Mouse (Mus musculus): ENCODE measurements around the gene Rhoh.

Rhoh gene

DNA sequence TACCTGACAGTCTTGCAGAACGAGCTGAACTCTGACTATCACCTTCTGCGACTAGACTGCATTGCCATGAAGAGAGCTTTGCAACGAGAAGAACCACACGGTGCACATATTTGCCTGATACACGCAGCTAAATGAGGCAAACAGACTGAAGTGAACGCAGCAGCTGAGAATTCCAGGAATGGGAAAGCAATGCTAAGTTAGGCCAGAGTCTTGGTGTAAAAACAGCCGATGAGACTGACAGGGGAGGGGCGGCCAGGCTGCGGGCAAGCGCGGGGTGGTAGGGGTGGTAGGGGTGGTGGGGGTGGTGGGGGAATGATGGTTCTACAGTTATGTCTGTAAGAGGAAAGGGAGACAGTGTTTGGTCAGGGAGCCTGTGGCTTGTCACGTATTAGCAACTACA is 2.1 kb upstream of the Rhoh start:
- in situ Hi-C loops (cut with MboI, MseI): no loop called here

DNA sequence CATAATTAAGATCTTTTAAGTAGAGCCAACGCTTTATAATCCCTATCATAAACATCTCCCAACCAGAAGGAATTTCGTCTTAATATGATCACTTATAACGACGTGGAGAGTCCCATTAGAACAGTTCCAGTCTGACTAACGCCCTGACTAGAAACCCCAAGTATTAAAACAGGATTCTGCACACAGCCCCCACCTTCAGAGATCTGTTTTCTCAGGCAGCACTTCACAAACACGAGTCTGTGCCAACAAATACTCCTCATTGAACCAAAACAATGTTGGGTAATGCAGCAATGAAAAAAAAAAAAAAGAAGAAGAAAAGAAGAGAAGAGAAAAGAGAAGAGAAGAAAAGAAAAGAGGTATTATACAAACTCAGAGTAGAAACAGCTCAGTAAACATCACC is 1.6 kb upstream of the Rhoh start:
- in situ Hi-C loops (cut with MboI, MseI): no loop called here

GRCm38 (mm10) chr5:65860281-65861000 is 572 bp upstream of the Rhoh start:
- in situ Hi-C loops (cut with MboI, MseI): no loop called here

DNA sequence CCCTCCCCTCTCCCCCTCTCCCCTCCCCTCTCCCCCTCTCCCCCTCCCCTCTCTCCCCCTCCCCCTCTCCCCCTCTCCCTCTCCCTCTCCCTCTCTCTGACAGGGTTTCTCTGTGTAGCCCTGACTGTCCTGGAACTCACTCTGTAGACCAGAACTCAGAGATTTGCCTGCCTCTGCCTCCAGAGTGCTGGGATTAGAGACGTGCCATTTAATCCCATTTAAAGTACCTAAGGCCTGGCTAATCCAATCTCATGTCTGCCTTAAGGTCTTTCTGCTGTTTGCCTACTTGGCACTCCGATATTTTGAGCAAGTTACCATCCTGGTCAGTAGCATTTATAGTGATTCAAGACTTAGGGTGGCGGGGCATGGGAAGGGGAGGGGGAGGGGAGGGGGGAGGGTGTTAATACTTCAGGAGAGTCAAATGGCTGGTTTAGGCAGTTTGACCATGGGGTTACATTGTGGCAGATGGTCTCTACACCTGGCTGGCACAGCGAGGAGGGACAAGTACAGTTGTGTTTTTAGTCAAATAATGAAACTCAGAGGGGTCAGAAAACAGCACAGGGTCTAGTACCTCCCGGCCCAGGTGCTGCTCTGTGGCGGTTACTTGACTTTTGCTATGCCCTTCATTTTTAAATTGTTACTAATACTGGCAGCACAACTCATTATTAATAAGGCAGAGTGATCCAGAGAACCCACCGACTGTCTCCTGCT is 1.4 kb downstream of the Rhoh start:
- in situ Hi-C loops (cut with MboI, MseI): no loop called here

- in situ Hi-C loops (cut with MboI, MseI): no loop called here
Measured at GRCm38 (mm10) chr5:65863349-65863749, 2.3 kb downstream of the Rhoh start.

DNA sequence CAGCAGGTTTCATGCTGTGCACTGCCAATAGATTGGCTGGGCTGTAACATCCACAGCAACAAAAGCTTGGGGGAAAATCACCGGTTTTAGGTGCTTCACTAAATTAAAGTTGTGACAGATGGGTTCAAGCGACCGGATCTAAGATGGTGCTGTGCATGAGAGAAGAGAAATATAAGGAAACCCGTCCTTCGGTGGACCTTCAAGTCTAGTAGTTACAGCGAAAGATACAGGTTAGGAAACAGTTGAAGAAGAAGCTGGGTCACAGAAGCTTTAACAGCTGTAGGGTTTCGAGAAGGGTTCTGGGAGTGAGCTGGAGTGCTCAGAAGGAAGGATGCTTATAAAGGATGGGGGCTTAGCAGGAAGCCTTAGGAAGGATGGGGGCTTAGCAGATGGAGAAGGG is 3.5 kb downstream of the Rhoh start:
- in situ Hi-C loops (cut with MboI, MseI): no loop called here

DNA sequence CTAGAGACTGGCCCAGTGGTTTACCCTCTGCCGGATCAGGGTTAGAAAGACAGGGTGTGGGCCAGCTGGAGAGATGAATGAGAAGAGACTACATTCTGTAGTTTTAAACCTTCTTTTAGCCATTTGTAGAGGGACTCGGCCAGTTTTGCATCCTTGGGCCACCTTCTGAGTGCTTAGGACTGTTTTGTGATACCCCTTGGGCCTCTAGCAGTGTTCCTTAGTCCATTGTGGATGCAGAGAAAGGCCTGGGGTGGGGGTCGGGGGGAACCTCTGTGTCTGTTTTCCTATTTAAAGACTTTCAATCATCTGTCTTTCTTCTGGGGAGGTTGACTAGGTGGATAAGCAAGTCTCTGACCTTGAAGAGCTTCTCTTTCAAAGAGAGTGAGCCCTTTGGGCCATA is 3.9 kb downstream of the Rhoh start:
- in situ Hi-C loops (cut with MboI, MseI): no loop called here

- in situ Hi-C loops (cut with MboI, MseI): no loop called here
Measured at GRCm38 (mm10) chr5:65866591-65866990, 5.6 kb downstream of the Rhoh start.

DNA sequence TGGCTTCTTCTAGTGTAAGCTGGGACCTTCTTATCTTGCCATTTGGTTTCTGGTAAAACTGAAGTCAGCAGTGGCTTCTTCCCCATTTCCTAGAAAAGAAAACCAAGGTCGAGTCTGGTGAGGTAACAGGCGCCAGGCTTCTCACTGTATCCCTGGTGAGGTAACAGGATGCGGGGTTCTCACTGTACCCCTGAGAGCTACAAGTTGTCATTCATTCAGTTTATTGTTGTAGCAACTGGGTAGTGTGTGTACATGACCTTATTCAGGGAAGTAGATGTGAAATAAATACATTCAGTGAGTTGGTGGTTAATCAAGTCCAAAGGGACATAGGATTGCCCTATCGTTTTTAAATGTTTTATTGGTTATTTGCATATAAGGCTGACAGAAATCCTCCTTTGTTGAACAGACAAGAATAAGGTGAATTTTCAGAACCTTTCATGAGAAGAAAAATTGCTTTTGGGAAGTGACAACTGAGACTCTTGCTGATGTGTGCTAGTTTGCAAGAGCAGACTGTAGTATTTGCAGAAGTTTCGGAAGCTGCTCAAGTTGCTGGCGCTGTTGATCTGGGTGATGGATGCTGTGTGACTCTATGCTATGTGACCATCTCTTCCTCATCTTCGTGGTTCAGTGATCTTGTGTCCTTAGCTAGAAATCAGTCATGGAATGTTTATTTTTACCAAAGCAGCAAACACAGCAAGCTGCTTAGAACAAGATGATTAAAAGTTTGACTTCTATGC is 6.5 kb downstream of the Rhoh start:
- in situ Hi-C loops (cut with MboI, MseI): no loop called here

GRCm38 (mm10) chr5:65868419-65868818 is 7.4 kb downstream of the Rhoh start:
- in situ Hi-C loops (cut with MboI, MseI): no loop called here

DNA sequence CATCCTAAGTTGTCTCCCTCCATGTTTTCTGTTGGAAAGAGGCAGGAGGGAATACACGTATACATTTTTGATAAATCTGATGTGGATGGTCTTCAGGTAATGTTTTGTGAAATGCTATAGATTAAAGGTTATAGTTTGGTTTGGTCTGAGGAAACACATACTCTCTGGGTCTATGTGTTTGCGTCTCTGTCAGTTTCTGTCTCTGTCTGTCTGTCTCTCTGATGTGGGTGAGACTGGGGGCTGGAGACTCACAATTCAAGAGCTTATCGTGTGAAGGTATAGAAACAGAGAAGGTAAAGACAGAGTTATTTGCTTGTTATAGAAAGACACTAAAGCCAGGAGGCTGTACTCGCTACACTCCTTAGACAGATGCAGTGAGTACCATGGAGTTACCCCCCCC is 8.6 kb downstream of the Rhoh start:
- in situ Hi-C loops (cut with MboI, MseI): no loop called here

DNA sequence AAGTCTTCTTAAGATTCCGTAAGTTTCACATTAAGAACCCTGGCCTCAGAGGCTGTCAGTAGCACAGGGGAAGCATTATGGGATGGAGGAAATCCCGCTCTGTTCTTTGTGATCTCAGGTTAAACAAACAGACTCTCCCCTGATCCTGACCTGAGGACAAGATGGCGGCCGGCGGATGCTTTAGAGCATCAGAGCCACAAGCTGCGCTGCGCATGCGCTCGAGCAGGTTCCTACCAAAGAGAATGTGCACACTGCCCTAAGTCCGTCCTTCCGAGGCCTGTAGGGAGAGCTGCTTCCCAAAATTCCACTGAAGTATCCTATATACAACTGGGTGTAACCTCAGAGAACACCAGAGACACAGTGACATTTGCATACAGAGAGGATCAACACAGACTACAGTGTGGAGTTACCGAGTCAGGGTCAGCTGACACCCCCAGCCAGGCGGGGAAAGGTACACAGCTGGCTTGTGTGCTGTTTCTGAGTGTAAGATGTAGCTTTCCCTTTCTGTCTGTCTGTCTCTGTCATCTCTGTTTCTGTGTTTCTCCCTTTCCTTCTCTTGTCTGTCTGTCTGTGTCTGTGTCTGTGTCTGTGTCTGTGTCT is 10.4 kb downstream of the Rhoh start:
- in situ Hi-C loops (cut with MboI, MseI): no loop called here

GRCm38 (mm10) chr5:65873212-65873611 is 12.2 kb downstream of the Rhoh start:
- in situ Hi-C loops (cut with MboI, MseI): no loop called here

- in situ Hi-C loops (cut with MboI, MseI): no loop called here
Measured at GRCm38 (mm10) chr5:65875269-65875668, 14.3 kb downstream of the Rhoh start.

GRCm38 (mm10) chr5:65878367-65878766 is 17.4 kb downstream of the Rhoh start:
- in situ Hi-C loops (cut with MboI, MseI): no loop called here

- in situ Hi-C loops (cut with MboI, MseI): loop anchor here in 1 of 2 experiments (10.0 kb wide), 1 partner anchor 1764 kb away; no protein-coding TSS in a partner anchor
Measured at GRCm38 (mm10) chr5:65881254-65881653, 20.2 kb downstream of the Rhoh start.

DNA sequence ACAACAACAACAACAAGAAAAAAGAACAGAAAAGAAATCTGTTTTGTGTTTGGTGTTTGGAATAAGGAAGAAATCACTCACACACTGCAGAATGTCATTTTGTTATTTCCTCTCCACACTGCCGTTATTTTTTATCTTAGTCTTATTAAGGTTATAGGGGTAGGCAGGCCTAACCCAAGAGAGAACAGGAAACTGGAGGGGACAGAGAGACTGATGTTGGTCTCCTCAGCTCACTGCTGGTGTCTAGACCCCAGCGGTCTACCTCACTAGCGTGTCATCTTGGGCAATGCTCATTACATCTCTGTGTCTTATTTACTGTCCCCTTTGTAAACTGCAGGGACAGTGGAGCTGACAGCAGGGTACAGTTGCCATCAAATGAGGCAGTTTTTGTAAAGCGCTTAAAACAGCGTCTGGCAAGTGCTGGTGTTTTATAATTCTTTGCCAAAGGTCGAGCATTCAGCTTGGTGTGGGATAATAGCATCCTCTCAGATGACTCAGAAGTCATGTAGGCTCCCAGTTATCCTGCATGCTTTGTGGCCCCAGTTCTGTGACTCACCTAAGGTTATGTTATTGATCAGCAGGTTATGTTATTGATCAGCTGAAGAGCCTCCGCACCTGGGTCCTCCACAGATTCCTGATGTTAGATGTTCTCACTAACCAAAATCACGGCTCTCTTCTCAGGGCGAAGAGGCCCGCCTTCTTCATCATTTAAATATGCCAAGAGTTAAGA is 21.6 kb downstream of the Rhoh start:
- in situ Hi-C loops (cut with MboI, MseI): loop anchor here in 1 of 2 experiments (10.0 kb wide), 1 partner anchor 1762 kb away; no protein-coding TSS in a partner anchor

DNA sequence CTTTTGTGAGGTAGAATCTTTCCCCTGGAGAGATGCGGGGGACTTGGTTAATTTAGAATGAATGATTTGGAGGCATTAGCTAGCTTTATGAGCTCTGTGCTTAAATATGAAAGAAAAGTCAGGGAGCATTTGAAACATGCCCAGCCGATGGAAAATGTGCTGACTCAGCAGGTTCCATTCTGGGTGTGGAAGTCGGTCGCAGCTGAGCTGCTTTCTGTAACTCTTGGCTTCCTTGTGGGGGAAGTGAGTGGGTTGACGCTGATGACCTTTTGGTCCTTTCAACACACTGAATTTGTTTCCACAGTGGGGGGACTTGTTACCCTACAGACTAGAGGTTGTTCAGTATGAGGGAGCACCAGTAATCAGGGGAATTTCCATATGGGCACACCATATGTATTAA is 22.3 kb downstream of the Rhoh start:
- in situ Hi-C loops (cut with MboI, MseI): loop anchor here in 1 of 2 experiments (10.0 kb wide), 1 partner anchor 1761 kb away; no protein-coding TSS in a partner anchor

DNA sequence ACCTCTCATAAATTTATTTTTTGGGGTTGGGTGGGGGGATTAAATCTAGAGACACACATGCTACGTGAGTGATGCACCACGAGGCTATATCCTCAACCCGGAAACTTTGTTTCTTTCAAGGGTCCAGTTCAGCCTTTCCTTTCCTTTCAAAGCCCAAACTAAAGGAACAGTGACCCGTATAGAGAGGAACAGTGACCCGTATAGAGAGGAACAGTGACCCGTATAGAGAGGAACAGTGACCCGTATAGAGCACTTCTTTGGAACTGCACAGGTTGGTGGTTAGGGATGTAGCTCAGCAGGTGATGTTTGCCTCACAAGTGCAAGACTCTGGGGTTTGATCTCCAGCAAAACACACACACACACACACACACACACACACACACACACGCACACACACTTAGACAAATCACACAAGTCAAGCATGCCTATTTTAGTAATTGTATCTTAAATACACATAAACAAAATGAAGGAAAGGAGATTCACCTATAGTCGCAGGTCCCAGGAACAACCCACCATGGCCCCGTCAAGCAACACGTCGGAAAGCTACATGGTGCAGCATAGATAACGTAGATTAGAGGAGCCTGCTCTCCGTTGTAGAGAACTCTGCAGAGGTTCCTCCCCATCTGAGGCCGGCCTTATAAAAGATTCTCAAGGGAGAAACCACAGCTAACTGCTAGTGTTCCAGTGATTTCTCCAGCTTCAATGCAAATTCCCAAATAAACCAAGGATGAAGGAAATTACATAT is 24.9 kb downstream of the Rhoh start:
- in situ Hi-C loops (cut with MboI, MseI): loop anchor here (5.0 to 10.0 kb wide), 2 partner anchors 41 to 1759 kb away; no protein-coding TSS in a partner anchor

DNA sequence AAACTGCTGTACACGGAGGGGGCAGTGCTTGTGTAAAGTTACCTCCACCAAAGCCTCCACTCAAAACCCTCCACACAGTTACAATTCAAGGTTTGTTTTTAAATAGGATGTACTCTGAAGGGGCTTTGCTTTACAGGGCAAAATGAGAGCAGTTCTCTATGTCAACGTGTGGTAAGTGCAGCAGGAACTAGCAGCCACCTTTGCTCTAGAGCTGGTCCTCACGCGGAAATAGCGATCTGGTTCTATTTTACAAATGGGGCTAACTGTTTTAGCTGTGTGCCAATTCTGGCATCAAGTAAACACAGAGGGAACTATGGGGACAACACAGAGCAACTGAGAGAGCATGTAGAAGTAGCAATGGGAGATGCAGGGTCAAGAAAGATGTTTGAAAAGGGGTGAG is 27.1 kb downstream of the Rhoh start:
- in situ Hi-C loops (cut with MboI, MseI): loop anchor here (5.0 to 10.0 kb wide), 2 partner anchors 39 to 1757 kb away; no protein-coding TSS in a partner anchor
